Mouse (Mus musculus): ENCODE data around the gene Upk1a.

Gene Upk1a

GRCm38 (mm10) chr7:30567555-30567954 lies 45.1 kb downstream of the Upk1a start:
- DNase-seq = no peak

- no peak for DNase-seq
These were observed 46.6 kb downstream of the Upk1a start for GRCm38 (mm10) chr7:30566033-30566432.

GRCm38 (mm10) chr7:30564970-30565571 lies 47.6 kb downstream of the Upk1a start, which contains the start of gene Igflr1:
Gene Igflr1, plus strand, starts transcription at chr7:30565427.
- DNase-seq = no peak

GRCm38 (mm10) chr7:30563906-30564280 lies 48.8 kb downstream of the Upk1a start:
- no peak for DNase-seq

GRCm38 (mm10) chr7:30563117-30563905 lies 49.3 kb downstream of the Upk1a start, which contains the start of the genes U2af1l4, Gm49396 and Psenen:
Gene U2af1l4, plus strand, starts transcription at chr7:30563301.
Gene Gm49396, plus strand, starts transcription at chr7:30563344.
Gene Psenen, minus strand, starts transcription at chr7:30563627.
- peak; percentile 92 to 93 for DNase-seq

- DNase-seq = no peak
These were observed 50.0 kb downstream of the Upk1a start for GRCm38 (mm10) chr7:30562526-30563116.

GRCm38 (mm10) chr7:30560296-30560695 lies 52.4 kb downstream of the Upk1a start:
- no peak for DNase-seq

GRCm38 (mm10) chr7:30559443-30559954 lies 53.1 kb downstream of the Upk1a start, which contains the start of gene Lin37:
Gene Lin37, minus strand, starts transcription at chr7:30559838.
- peak; percentile 86 to 90 for DNase-seq

- no peak for DNase-seq
These were observed 53.8 kb downstream of the Upk1a start for GRCm38 (mm10) chr7:30558656-30559442.

- no peak for DNase-seq
These were observed 54.6 kb downstream of the Upk1a start for GRCm38 (mm10) chr7:30557901-30558514.

GRCm38 (mm10) chr7:30556894-30557536 lies 55.6 kb downstream of the Upk1a start:
- peak; percentile 54 to 59 for DNase-seq

GRCm38 (mm10) chr7:30553810-30554584 lies 58.6 kb downstream of the Upk1a start:
- DNase-seq = no peak

All from B cell, adult 2 months (primary cell).